Mouse (Mus musculus) heart, embryonic 13.5 days (tissue): Measurements from ENCODE around the gene Capns2. TPM values are rescaled to one million over a fixed set of nuclear protein-coding genes. Genes with fewer than 3 reads are reported as not detected.

Experiments used
- ATAC-seq: fragments of 200-750 bp; cut with Nextera tagmentation; 2 replicates; pipeline ENCODE4 v1.8.0; 2017; ENCODE audit warnings: moderate TSS enrichment; ENCODE audit not compliant: insufficient number of reproducible peaks, low FRiP score, low TSS enrichment; ENCODE audit errors: extremely low read depth
- H3K27ac ChIP-seq: fragments of 300-500 bp; sonication (generic); replicated peaks from 2 replicates; pipeline ENCODE4 v1.5.1; 2015; ENCODE audit warnings: moderate library complexity, mild to moderate bottlenecking, inconsistent platforms
- H3K27me3 ChIP-seq: fragments of 300-500 bp; sonication (generic); replicated peaks from 2 replicates; pipeline ENCODE4 v1.6.1; 2015; ENCODE audit warnings: mild to moderate bottlenecking, inconsistent platforms
- H3K36me3 ChIP-seq: fragments of 300-500 bp; sonication (generic); 2 replicates; pipeline ENCODE4 v1.6.1; 2015; ENCODE audit warnings: mild to moderate bottlenecking, inconsistent platforms
- H3K4me1 ChIP-seq: fragments of 300-500 bp; sonication (generic); 2 replicates; pipeline ENCODE4 v1.6.1; 2015; ENCODE audit warnings: inconsistent platforms
- H3K4me2 ChIP-seq: fragments of 300-500 bp; sonication (generic); 2 replicates; pipeline ENCODE4 v1.6.1; 2015; ENCODE audit warnings: inconsistent platforms, mild to moderate bottlenecking, moderate library complexity
- H3K4me3 ChIP-seq: fragments of 300-500 bp; sonication (generic); 2 replicates; pipeline ENCODE4 v1.5.1; 2015; ENCODE audit warnings: moderate library complexity, mild to moderate bottlenecking, inconsistent platforms
- H3K9ac ChIP-seq: fragments of 300-500 bp; sonication (generic); 2 replicates; pipeline ENCODE4 v1.6.1; 2015; ENCODE audit warnings: inconsistent platforms, mild to moderate bottlenecking, moderate library complexity
- H3K9me3 ChIP-seq: fragments of 300-500 bp; sonication (generic); 2 replicates; pipeline ENCODE4 v1.6.1; 2016; ENCODE audit warnings: inconsistent platforms
- WGBS: fragments of 180-500 bp; shearing (Covaris S2); methylation state at CpG from one replicate; pipeline ENCODE4 v1.1.7; 2015; ENCODE audit warnings: mixed read lengths; 5-methylcytosine and 5-hydroxymethylcytosine counted together
- polyA plus RNA-seq: library from polyadenylated mRNA; unstranded; fragments of >200 nt; fragmentation: Nextera tagmentation; extraction: Ambion mirVana; gene quantifications from 2 replicates; pipeline ENCODE4 v1.2.1, GENCODE M21; 2015

Gene Capns2
- polyA plus RNA-seq = 0.29 TPM in 1 of 2 replicates, not detected in the other

DNA sequence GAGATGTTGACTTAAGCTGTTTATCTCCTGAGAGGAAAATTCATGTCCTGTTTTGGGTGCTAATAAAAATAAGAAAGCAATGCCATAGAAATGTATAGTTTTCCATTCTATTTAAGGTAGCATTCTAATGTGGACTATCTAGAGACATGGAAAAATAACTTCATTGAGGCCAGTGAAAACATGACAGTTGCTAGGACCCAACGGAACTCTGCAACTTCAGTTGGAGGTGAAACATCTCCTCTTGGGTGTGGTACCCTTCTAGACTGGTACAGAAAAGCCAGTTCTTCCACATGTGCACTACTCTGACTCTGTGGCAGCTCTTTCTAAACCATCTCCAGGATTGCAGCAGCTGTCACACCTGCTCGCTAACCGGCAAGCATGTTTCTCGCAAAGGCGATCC lies at the start of gene Capns2:
Gene Capns2, plus strand, starts transcription at position 301 of the 400 bp plus-strand sequence.
- ATAC-seq = no peak
- H3K4me1 ChIP-seq = 0 out of 2 replicates have a peak, but pooled peaks cover 5% of the 10 kb centered on the region
- H3K4me2 ChIP-seq = no peak within 1 kb of the TSS
- no peaks in the 10 kb centered on the region for H3K27me3 ChIP-seq
- no peak within 1 kb of the TSS for H3K4me3 ChIP-seq
- H3K36me3 ChIP-seq = no peaks in the 10 kb centered on the region
- no peaks in the 10 kb centered on the region for H3K9me3 ChIP-seq
- H3K9ac ChIP-seq = no peak within 1 kb of the TSS
- 90% methylated on average over 5 of the region's 5 CpGs for WGBS
- no peak within 1 kb of the TSS for H3K27ac ChIP-seq

DNA sequence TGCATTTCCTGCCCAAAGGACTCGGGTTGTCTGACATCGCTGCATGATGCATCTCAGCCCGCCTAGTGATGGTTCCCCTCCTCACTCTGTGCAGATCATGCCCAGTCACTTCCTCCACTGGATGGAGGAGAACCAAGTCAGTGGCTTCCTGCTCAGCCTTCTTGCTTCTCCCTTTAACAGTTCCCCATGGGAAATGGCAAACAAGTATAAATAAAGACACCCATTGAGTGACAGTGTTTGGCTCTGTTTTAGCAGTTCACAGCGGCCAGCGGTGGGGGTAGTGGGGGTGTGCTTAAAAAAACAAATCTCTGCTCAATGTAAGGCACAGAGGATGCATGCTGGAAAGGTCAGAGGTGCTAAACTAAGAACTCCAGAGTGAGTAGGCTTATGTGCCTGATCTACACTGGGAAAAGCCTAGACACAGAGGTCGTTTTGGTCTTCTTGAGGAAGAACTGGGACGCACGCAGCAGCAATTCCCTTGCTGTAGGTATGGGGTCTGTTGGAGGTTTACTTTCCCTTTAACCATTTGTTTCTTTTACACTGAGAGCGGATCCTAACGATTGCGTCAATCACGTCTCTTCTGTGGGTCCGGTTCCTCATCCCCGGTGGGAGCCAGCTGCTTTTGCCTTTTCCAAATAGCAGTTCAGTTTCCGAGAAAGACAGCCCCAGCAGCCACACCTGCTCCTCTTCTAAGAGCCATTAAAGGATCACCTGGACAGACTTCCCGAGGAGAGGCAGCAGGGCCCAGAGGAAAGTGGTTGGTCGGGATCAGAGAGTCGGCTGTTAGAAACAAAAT lies 47.8 kb upstream of the Capns2 start:
- H3K27me3 ChIP-seq = peaks cover 28% of the 10 kb centered on the region
- no peak overlapping the region for H3K4me3 ChIP-seq
- no peak for ATAC-seq
- no peak overlapping the region for H3K9ac ChIP-seq
- H3K9me3 ChIP-seq = peaks cover 5% of the 10 kb centered on the region; the same call in 1 of the 2 replicates
- no peak overlapping the region for H3K27ac ChIP-seq
- H3K4me2 ChIP-seq = no peak overlapping the region
- WGBS = 60% methylated on average over 18 of the region's 18 CpGs
- H3K4me1 ChIP-seq = peaks cover 31% of the 10 kb centered on the region
- peaks cover 34% of the 10 kb centered on the region for H3K36me3 ChIP-seq

DNA sequence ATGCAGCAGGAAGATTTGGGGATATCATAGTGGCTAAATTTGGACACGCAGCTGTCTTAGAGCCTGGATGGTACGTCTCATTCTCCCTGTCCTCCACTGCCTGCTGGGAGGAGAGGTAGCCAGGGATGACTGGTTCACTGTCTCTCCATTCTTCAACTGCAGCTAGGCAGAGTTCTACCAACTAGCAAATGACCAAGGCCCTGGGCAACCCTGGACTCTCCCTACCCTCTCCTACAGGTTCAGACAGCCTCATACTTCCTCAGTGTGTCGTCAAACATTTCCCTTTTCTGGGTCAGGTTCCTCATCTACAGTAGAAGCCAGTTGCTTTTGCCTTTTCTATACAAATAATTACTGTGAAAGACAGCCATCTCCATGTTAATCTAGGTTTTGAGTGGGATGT lies 46.5 kb upstream of the Capns2 start:
- H3K4me1 ChIP-seq = peaks cover 25% of the 10 kb centered on the region
- peaks cover 5% of the 10 kb centered on the region; the same call in 1 of the 2 replicates for H3K9me3 ChIP-seq
- H3K9ac ChIP-seq = peak overlapping the region; percentile 85; the same call in 1 of the 2 replicates
- no peak overlapping the region for H3K27ac ChIP-seq
- peak overlapping the region; percentile 92 for H3K4me2 ChIP-seq
- no peak for ATAC-seq
- peak overlapping the region; percentile 74 for H3K4me3 ChIP-seq
- H3K27me3 ChIP-seq = peaks cover 28% of the 10 kb centered on the region
- H3K36me3 ChIP-seq = peaks cover 21% of the 10 kb centered on the region
- 76% methylated on average over 3 of the region's 3 CpGs for WGBS

DNA sequence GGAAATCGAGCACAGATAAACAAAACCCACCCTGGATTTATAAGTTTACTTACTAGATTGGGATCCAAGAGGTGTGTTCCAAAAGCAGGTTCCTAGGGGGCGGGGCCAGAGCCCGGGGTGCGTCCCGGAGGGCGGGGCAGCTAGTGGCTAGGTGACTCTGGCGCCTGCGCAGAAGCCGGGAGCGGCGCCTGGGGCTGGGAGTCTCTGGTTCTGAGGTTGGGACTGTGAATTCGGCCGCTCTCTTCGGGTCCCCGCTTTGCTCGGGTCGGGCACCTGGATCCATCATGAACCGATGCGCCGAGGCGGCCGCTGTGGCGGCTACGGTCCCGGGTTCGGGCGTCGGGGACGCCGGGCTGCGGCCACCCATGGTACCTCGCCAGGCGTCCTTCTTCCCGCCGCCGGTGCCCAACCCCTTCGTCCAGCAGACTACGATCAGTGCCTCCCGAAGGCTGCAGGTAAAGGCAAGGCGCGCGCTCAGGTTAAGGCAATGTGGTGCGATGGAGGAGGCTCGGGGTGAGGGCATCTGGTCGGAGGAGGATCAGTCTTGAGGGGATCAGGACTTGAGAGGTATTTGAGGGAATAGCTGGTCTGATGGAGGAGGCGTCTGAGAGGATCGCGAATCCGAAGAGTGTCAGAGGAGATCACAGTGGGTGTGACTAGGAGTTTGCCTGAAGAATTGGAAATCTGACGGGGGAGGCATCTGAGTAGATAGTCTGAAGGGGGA lies 45.9 kb upstream of the Capns2 start, which contains the start of gene Lpcat2:
Gene Lpcat2, plus strand, starts transcription at position 169 of the 724 bp plus-strand sequence.
- H3K4me1 ChIP-seq = peaks cover 19% of the 10 kb centered on the region
- peak within 1 kb of the TSS; percentile 92 for H3K4me2 ChIP-seq
- H3K27ac ChIP-seq = no peak within 1 kb of the TSS
- H3K36me3 ChIP-seq = peaks cover 20% of the 10 kb centered on the region
- WGBS = 3% methylated on average over 50 of the region's 50 CpGs
- H3K27me3 ChIP-seq = peaks cover 28% of the 10 kb centered on the region
- H3K9ac ChIP-seq = peak within 1 kb of the TSS; percentile 85
- H3K4me3 ChIP-seq = peak within 1 kb of the TSS; percentile 74
- H3K9me3 ChIP-seq = peaks cover 5% of the 10 kb centered on the region; the same call in 1 of the 2 replicates
- peak; percentile 60; the same call in 1 of the 2 replicates for ATAC-seq

DNA sequence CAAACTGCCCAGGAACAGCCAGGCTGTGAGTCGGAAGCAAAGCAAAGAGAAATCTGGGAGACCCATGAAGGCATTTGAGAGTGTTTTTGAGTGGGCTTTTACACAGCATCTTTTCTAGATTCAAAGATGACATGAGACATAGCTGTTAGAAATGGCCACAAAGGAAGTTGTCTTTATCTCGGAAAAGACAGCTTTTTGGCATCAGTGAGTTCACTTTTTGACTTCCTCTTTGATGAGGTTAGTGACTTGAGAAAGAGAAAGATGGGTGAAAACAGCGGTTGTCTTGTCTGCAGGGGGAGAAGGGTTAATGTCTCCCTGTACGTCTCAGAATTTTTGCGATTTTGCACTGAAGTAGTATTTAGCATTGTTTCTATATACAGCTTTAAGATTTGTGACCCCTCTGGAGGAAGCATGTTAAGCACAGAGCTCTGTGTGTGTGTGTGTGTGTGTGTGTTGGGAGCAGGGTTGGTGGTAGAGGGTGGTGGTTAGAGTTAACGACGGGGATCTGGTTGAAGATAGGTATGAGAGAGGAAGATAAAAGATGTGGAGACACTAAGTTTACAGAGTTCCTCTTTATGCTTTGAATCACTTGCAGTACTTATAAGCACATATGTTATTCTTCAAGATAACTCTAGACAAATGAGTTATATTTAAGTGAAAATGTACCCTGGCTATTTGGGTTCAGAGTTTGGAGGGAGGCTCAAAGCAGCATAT lies 44.8 kb upstream of the Capns2 start:
- peak overlapping the region; percentile 74 for H3K4me3 ChIP-seq
- WGBS = 65% methylated on average over 7 of the region's 7 CpGs
- no peak for ATAC-seq

DNA sequence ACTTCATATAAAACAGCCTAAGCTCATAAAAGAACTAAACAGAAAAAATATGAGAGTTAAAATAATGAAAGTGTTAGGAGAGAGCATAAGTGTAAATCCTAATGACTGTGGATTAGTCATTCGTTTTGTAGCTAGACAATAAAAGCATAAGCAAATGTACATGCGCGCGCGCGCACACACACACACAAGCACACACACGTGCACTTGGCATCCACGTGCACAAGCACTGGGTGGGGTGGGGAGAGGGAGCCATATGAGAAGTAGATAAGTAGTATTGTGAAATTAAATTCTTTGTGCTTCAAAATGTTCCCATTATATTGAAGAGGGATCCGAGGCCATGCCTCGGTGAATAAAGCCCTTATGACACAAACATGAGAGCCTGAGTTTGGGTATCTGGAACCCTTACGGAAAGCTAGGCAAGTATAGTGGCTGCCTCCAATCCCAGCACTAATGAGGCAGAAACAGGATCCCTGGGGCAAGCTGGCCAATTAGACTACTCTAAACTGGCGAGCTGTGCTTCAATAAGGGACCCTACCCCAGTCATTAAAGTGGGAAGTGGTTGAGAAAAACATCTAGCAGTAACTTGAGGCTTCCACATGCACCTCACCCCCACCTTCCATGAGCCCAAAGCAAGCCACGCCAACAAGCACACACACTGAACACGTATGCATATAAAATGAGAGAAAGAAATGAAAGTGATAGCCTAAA lies 42.6 kb upstream of the Capns2 start:
- Histone ChIP-seq H3K4me3 (no peak overlapping the region), H3K27ac (no peak overlapping the region), H3K36me3 (0 out of 2 replicates have a peak, but pooled peaks cover 5% of the 10 kb centered on the region), H3K9ac (no peak overlapping the region), H3K27me3 (peaks cover 19% of the 10 kb centered on the region), H3K4me2 (no peak overlapping the region), H3K9me3 (peaks cover 5% of the 10 kb centered on the region; the same call in 1 of the 2 replicates), H3K4me1 (peaks cover 10% of the 10 kb centered on the region; the same call in 1 of the 2 replicates)
- WGBS = 85% methylated on average over 14 of the region's 14 CpGs
- no peak for ATAC-seq

More for the DNA sequence above, 44.8 kb upstream of the Capns2 start:
- H3K9me3 ChIP-seq = peaks cover 5% of the 10 kb centered on the region; the same call in 1 of the 2 replicates
- peaks cover 16% of the 10 kb centered on the region; the same call in 1 of the 2 replicates for H3K4me1 ChIP-seq
- no peak overlapping the region for H3K9ac ChIP-seq
- peak overlapping the region; percentile 92 for H3K4me2 ChIP-seq
- H3K27ac ChIP-seq = no peak overlapping the region
- H3K36me3 ChIP-seq = peaks cover 17% of the 10 kb centered on the region
- peaks cover 28% of the 10 kb centered on the region for H3K27me3 ChIP-seq

DNA sequence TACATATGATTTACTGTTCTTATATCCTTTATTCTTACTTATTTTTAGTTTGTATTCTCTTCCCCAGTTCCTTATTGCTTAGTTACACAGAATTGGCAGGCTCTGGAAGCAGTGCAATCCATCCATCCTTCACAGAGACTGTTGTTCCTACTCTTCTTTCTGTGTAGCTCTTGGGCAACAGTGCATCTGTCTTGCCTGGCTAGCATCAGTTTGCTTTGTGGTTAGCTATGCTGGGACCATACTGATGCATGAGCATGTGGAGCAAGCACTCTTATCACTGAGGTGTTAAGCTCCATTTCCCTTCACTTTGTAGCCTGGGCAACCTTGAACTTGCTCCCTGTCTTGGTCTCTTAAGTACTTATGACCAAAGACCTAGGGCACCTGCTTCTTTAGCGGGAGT lies 39.2 kb upstream of the Capns2 start:
- H3K4me3 ChIP-seq = no peak overlapping the region
- H3K9me3 ChIP-seq = no peaks in the 10 kb centered on the region
- H3K4me1 ChIP-seq = peaks cover 4% of the 10 kb centered on the region; the same call in 1 of the 2 replicates
- no peak overlapping the region for H3K4me2 ChIP-seq
- no peaks in the 10 kb centered on the region for H3K27me3 ChIP-seq
- no peaks in the 10 kb centered on the region for H3K36me3 ChIP-seq
- 84% methylated on average over 1 of the region's 1 CpGs for WGBS
- no peak for ATAC-seq
- H3K27ac ChIP-seq = no peak overlapping the region
- no peak overlapping the region for H3K9ac ChIP-seq

DNA sequence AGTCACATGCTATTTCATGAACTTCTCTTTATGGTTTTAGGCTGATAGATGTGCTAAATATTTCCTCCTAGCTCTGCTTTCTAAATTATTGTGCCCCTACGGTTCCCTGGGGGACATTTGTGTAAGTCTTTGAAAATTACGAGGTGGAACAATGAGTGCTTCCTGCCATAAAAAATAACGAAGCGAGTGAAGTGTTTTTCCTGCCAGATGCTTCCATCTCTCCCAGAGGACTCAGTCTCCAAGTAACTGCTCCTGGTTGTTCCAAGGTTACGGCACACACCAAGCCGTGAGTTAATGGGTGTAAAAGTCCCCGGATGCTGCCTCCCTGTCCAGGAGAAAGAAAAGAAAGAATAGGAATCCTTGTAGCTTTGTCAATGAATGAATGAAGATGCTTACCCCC lies 30.9 kb upstream of the Capns2 start:
- no peak for ATAC-seq
- Histone ChIP-seq H3K9me3 (no peaks in the 10 kb centered on the region), H3K27me3 (no peaks in the 10 kb centered on the region; the same call in 1 of the 2 replicates), H3K4me2 (no peak overlapping the region), H3K9ac (no peak overlapping the region), H3K4me1 (peaks cover 4% of the 10 kb centered on the region; the same call in 1 of the 2 replicates), H3K4me3 (no peak overlapping the region), H3K27ac (no peak overlapping the region), H3K36me3 (no peaks in the 10 kb centered on the region)
- 66% methylated on average over 7 of the region's 7 CpGs for whole genome bisulfite sequencing

DNA sequence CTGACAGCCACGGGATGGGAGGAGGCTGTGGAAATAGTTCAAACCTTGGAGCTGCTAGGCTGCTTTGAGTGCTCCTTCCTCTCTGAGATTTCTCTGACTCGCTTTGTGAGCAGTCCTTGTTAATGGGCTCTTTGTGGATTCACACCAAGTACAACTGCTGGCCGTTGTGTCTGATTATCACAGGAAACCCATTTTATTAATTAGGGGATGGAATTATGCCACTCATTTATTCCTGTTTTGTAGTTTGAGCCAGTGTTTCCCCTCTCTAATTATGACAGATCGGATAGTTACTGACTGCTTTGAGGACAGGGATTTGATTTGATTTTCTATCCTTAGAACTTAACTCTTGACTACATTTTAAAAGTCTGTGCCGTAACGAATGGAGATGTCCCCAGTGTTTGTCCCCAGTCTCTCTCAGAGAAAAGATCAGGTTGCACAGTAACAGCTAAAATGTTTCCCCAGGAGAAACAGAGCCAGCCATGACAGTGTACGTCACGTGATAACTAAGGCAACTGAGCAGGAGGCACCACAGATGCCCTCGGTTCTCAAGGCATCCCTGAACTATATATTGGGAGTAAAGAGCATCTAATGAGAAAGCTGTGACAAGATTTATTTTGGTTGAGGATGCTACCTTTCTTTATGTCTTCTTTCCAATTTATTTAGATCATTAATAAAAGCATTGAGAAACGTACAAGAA lies 29.0 kb upstream of the Capns2 start:
- H3K27ac ChIP-seq = no peak overlapping the region
- 64% methylated on average over 10 of the region's 10 CpGs for WGBS
- no peaks in the 10 kb centered on the region for H3K9me3 ChIP-seq
- no peak overlapping the region for H3K4me2 ChIP-seq
- H3K4me3 ChIP-seq = no peak overlapping the region
- H3K4me1 ChIP-seq = no peaks in the 10 kb centered on the region
- no peak for ATAC-seq
- H3K9ac ChIP-seq = no peak overlapping the region
- no peaks in the 10 kb centered on the region; the same call in 1 of the 2 replicates for H3K27me3 ChIP-seq
- H3K36me3 ChIP-seq = no peaks in the 10 kb centered on the region

DNA sequence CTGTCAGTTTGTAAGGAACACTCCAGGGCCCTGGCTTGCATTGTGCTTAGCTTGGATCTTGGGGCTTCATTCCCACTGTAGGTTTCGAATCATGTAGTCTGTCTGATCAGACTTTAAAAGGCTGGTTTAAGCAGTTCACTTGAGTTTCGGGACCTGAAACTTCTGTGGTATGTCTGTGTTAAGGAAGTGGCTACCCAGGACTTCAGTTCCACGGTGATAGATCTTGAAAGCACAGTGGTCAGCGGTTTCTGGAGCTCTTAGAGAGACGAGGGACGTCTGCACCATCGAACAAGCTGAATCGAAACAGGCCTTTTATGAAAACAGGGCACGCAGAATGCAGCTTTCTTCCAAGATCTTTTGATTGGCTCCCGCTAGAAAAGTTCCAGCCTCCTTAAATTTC lies 25.4 kb upstream of the Capns2 start:
- H3K27ac ChIP-seq = no peak overlapping the region
- ATAC-seq = no peak

More for the DNA sequence above, 25.4 kb upstream of the Capns2 start:
- no peaks in the 10 kb centered on the region for H3K4me1 ChIP-seq
- H3K4me2 ChIP-seq = no peak overlapping the region
- no peak overlapping the region for H3K9ac ChIP-seq
- no peak overlapping the region for H3K4me3 ChIP-seq
- H3K9me3 ChIP-seq = no peaks in the 10 kb centered on the region; the same call in 1 of the 2 replicates
- no peaks in the 10 kb centered on the region for H3K27me3 ChIP-seq
- peaks cover 9% of the 10 kb centered on the region for H3K36me3 ChIP-seq
- WGBS = 73% methylated on average over 10 of the region's 10 CpGs
